Mouse (Mus musculus) small intestine, adult 2 months (tissue): Measurements from ENCODE around the gene Zfp629.

Experiments used
- CTCF ChIP-seq: fragments of 200-500 bp; IDR thresholded peaks from 2 replicates; pipeline ENCODE4 v1.5.1; 2012; ENCODE audit warnings: low read depth, mild to moderate bottlenecking, control low read depth, inconsistent platforms, low read length, moderate library complexity, mixed read lengths; ENCODE audit not compliant: insufficient replicate concordance, insufficient read length; ENCODE audit errors: extremely low read depth
- POLR2A ChIP-seq: fragments of 200-500 bp; IDR thresholded peaks from 2 replicates; pipeline ENCODE4 v1.6.1; 2012; ENCODE audit warnings: low read depth, mild to moderate bottlenecking, control low read depth, inconsistent platforms, low read length, moderate library complexity

DNA sequence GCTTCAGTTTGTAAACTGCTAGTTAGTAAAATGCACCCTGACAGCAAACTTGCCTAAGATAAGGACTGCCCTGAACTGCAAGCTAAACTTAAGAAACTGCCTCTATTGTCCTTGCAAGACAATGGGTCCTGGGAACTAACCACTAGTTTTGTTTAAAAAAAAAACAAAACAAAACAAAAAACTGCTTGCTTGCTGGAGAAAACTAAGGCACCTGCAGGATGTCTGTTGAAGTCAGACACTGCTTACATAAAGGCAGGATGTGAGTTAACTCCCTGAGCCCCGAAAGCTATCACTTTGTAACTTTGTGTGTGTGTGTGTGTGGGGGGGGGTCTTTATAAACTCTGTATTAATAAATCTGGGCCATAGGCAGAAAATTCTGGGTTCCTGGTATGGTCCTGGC is 1.3 kb upstream of the Zfp629 start:
- no peak for TF ChIP-seq CTCF
- TF ChIP-seq POLR2A, result no peak
